Mouse (Mus musculus) urinary bladder, adult 18-20 months (tissue): ENCODE measurements at regions not wholly inside any gene's neighbourhood (a gene's known extent, or its start where the extent isn't known, plus 50 kb on each side); places are given as distances from the start of the nearest gene placed in this dataset.
"Not testable (repeated sequence)": the region's sequence is repeated elsewhere in the genome, so short reads cannot be mapped to it uniquely, and the experiment has no call there.

ENCODE experiments used
- DNase-seq, 2 experiments: peaks; one replicate each; pipeline ENCODE4 v3.0.0; 2022; ENCODE audit warnings: low spot score in 2 of 2, mixed read lengths in 2 of 2

DNA sequence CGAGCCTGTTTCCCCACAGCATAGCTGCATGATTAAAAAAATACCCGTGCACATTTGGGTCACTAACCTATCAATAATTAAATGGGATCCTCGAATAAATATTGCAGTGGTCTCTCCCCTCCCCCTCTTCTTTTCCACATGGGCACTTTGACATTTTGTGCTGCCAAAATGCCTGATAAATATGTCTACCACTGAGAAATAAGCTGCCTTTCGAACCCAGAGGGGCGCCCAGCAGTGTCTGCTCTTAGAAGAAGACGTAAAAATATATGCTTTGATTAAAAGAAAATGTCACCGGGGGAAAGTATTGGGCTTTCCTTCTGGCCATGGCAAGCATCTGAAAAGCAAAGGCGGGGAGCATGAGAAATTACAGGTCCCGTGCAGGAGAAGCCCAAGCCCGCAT is 152.6 kb upstream of the Frmd4a start:
- DNase-seq = no peak

DNA sequence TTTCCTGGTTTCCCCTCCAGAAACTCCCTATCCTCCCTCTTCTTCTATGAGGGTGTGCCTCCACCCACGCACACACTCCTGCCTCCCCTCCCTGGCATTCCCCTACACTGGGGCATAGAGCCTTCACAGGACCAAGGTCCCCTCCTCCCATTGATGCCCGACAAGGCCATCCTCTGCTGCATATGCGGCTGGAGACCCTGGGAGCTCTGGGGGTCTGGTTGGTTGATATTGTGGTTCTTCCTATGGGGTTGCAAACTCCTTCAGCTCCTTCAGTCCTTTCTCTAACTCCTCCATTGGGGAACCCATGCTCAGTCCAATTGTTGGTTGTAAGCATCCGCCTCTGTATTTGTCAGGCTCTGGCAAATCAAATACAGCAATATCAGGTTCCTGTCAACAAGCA is 150.8 kb upstream of the Frmd4a start:
- not testable (repeated sequence) for DNase-seq

DNA sequence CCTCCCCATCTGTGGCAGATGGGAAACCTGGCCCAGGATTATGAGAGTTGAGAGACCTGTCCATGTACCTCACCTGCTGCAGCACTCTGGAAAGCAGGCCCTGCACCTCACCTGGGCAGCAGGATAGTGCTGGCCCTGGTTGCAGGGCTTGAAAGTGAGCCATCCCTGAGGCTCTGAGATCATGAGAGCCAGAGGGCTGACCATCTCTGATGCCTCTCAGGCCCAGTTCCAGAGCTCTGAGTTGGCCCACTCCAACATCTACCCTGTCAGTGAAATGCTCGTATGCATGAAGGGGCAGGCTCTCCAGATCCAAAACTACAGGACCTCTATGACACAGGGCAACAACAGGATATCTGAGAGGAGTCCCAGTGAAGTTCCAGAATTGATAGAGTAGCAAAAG is 147.8 kb upstream of the Frmd4a start:
- DNase-seq = no peak

DNA sequence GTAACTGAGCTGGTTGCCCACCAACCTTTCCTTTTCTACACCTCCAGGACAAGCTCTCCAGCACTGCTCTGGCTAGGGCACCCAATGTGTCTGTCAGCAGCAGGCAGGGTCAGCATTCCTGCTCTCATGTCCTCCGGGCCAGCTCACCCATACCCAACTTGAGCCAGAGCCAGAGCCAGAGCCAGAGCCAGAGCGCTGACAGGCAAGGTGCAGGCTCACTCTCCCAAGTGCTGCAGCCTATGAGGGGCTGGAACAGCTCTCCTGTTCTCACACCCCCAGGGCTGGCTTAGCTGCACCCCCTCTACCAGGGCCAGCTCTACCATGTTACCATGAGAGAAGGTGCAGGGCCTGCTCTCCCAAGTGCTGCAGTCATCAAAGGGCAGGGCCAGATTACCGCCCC is 145.8 kb upstream of the Frmd4a start:
- no peak for DNase-seq

DNA sequence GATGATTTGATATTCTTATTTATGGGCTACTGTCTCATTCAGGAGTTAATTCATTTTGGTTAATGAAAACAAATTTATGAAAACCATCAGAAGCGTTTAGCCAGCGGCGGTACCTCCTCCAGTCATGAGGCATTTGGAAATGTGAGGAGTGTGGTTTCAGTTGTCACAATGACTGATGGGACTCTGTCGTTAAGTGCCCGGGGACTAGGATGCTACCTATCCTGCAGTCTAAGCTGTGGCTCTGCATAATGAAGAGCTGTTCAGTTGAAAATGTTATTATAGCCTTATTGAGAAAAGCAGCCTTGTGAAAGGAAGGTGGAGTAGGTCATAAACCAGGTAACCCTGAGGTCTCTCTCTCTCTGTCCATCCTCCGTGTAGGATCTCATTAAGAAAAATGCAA is 130.5 kb upstream of the Frmd4a start:
- no peak for DNase-seq

DNA sequence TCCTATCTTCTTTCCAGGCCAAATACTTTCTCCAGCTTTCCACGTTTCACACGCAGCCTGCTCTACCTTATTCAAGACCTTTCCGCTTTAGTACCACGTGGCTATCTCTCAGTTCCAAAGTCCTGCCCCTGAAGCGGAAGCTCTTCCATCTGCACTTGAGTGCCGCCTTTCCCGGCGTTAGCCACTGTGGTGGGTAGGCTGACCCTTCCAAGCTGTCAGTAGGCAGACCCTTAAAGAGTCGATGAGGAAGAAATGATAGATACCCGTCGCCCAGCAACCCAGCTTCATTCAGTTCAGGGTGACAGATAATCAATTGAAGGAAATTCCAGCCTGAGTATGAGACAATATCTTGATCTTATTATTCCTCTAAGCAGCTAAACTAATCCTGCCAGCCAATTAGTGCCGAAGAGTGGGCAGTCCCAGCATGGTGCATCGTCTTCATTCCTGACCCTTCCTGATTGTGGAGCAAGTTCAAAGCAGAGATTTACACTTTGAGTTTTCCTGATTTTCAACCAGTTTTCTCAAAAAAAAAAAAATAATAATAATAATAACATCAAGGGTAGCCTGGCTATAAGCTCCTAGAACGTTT is 129.6 kb upstream of the Frmd4a start:
- no peak for DNase-seq

DNA sequence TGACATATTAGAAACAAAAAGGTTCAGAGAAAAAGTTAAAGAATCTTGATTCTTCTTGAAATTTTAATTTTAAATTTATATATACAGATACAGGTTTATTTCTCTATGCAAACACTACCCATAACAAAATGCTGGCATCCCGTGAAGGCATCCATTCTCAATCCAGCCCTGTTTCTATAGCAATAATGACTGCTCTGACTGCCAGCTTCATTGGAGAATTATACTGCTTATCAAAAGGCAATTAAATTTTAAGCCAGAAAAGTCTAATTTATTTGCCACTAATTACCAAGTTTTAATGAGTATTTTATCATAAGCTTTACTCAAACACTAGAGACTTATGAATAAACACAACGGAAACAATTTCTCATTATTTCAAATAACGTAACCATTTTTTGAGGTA is 128.1 kb upstream of the Frmd4a start:
- DNase-seq = no peak

DNA sequence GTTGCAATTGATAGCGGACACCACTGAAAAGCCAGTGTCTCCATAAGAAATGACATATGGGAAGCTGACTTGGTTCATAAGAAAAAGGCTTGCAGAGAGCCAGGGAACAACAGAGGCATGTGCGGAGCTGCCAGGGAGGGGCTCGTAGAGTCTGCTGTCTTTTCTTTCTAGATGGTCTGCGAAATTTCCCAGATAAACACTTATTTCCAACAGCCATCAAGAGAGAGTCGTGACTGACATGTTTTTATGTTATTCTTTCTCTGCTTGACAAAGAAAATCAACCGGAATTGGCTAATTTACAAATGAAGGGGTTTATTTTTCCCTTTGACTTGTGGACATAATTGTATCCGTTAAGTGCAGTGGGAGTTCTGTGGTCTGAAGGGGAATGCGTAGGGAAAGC is 127.1 kb upstream of the Frmd4a start:
- DNase-seq = no peak

DNA sequence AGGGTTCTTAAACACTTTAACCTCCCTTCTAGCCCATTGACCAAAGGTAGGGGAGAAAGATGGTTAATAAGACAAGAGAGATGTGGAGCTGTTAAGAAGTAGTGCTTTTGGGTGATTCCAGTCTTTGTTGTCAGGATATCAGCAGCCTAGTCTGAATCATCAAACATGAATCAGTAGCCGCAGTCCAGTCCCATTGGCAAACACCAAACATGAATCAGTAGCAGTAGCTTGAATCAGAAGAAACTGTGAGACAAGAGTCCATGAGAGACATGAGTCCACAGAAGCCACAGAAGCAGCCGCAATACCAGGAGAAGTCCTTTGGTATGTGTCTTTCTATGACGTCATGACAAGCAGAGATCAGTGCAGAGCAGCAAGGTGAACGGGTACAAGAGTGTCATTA is 110.5 kb upstream of the Frmd4a start:
- DNase-seq = no peak

DNA sequence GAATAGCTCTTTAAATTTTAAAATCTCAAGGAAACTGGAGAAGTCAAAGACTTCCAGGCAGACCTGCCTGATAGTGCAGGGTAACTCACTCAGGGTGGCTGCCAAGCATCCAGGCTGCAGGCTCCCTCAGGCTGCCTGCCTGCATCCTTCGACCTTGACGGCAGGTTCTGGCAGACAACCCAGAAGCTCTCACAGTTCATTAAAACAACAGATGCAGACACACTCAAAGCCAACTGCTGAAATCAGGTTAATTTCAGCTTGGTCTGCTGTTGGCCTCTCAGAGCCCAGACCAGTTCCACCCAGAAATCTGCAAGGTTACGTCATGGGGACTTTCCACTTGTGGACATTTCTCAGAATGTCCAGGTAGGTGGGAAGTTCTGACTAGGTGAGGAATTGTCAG is 109.3 kb upstream of the Frmd4a start:
- DNase-seq = no peak

DNA sequence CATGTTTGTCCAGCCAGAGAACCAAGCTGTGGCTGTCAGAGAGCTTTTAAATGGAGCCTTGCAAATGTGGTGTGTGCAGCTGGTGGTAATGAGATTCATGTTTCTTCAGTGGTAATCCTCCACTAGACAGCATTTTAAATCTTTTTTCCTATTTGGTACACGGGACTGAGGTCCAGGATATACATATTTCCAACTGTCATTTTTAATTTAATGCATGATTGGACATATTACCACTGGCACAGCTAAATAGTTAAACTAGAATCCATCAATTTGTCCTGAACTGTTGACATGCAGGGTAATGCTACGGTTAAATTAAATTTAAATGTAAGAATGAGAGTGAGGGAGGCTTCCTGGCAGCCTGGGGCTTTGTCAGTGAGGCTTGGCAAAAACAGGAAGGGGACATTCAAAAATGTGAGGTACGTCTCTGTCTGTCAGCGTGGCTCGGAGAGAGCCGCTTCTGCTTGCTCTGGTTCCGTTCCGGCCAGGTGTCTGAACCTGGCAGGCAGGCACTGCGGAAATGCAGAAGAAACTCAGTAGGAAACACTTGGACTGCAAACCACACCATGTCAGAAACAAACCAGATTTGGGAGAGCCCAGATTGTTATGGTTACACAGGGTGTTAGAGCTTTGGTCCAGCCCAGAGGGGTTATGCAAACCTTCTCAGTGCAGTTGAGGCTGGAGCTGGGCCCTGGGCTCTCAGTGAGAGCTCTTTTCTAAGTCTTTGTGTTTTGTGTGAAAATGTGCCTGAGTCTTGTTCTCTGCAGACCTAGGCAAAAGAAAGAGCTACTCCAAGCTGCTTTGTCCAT is 107.2 kb upstream of the Frmd4a start:
- no peak for DNase-seq

DNA sequence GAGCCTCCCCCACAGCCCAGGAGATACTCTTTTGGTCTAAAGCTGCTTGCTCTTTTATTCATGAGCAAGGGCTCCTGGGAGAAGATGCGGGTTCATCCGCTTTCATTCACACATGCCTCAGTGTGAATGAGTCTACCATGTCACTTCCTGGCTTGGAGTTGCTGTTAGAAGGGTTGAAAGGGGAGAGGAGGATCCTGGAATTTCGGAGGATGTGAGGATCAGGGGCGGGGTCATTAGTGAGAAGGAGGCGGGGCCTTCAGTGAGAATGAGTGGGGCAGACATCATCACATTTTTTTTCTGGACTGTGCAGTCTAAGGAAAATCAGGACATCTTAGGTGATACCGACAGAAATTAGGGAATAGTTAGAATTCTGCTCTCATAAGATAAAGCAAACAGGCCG is 102.4 kb upstream of the Frmd4a start:
- no peak for DNase-seq

DNA sequence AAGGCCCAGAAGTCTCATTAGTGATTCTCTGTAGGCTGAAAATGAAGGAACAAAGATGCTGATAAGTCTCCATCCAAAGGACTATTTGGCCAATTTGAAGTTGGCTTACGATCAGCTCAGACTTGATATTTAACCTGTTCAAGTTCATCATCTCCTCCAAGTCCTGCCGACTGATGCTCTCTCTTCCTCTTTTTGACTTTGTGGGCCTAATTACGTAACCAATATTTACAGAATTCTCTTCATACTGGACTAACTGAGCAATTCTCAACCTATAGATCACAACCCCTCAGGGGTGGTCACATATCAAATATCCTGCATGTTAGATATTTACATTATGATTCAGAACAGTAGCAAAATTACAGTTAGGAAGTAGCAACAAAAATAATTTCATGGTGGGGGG is 101.2 kb upstream of the Frmd4a start:
- no peak for DNase-seq

DNA sequence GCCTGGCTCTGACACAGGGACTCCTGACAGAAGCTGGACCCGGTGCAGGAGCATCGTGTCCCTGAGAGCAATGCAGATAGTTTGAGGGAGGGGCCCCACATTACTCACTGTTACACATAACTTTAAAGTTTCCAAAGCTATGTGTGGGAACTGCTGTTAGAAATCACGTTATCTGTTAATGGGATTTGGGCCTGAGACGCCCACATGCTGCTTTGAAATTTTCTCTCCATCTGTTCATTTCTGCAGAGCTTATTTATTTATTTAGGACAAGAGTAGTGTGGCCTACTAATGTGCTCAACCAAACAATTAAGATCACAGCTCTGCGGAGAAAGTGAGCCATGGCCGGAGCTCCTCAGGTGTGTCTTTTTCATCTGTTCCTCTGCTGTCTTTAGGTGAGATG is 99.4 kb upstream of the Frmd4a start:
- no peak for DNase-seq

DNA sequence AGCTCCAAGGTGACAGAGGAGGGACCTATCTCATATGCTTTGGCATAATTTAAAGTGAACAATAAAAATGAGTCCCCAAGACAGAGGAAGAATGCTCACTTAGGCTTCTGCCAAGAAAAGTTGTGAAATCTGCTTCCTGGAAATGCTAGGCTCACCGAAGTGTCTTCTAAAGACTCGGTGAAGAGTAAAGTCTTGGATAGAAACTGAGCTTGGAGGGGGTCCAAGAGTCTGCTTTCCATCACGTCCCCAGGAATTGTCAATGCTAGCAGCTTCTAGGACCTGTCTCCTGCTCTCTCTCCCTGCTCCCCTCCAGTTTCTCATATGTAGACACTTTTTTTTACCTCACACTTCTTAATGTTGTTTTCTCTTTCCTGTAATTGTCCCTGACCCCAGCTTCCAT is 97.6 kb upstream of the Frmd4a start:
- DNase-seq = no peak

DNA sequence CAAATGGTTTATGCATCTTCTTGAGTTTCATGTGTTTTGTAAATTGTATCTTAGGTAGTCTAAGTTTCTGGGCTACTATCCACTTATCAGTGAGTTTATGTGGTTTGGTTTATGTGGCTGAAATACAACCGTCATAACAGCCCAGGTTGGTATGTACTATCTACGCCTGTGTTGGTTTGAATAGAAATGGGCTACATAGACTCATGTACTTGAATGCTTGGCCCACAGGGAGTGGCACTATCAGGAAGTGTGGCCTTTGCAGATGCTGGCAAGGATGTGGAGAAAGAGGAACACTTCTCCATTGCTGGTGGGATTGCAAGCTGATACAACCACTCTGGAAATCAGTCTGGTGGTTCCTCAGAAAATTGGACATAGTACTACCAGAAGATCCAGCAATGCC is 96.4 kb upstream of the Frmd4a start:
- DNase-seq = not testable (repeated sequence)

DNA sequence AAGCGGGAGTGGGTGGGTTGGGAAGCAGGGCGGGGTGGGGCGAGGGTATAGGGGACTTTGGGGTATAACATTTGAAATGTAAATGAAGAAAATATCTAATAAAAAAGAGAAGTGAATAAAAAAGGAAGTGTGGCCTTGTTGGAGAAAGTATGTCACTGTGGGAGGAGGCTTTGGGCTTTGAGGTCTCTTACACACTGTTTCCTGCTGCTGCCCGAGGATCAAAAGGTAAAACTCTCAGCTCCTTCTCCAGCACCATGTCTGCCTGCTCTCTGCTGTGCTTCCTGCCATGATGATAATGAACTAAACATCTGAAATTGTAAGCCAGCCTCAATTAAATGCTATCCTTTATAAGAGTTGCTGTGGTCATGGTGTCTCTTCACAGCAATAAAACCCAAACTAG is 94.8 kb upstream of the Frmd4a start:
- DNase-seq = no peak

DNA sequence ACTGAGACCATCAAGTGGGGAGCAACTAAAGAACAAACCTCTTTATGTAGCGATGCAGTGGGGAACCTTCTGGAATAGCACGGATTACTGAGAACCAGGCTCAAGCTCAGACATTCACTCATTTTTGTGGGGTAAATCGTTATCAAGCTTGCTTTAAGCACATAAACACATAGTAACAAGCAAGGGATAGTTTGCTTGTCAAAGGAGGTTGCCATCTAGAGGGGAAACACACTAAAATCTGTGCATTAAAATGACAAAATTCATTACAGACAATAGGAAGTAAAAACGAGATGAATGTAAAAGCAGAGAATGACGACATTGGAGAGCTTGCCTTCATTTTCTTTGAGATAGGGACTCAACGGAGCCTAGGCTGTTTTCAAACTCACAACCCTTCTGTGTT is 92.8 kb upstream of the Frmd4a start:
- no peak for DNase-seq

DNA sequence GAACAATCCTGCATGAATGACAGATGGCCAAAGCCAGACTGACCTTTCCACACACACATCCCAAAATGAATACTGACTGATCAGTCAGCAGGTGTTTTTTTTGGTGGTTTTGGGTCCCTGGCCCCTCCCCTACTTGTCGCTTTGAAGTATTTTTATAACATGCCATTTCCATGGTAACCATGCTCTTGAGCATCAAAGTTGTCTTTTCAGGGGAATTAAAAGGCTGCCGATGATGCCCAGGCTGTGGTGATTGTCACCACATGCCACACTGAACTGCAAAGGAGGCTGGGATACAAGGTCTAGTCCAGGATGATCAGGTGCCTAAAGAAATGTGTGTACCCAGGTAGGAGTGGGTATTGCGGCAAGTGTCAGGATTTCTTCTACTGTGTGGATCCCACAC is 92.3 kb upstream of the Frmd4a start:
- DNase-seq = no peak

DNA sequence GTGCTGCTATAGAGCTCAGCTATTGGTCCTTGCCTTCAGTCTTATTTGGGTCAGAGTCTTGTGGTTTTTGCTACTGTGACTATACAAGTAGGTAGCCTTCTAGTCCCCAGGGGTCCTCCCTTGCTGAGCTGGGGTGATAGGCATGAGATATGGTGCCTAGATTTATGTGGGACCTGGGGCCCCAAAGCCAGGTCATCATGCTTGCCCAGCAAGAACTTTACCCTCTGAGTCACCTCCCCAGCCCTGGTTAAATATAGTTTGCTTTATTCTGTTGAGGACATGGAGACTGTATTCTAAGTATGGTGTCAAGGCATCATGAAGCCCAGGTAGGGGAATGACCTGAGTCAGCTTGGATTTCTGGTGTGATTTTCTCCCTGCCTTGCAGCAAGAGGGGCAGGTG is 91.4 kb upstream of the Frmd4a start:
- no peak for DNase-seq

DNA sequence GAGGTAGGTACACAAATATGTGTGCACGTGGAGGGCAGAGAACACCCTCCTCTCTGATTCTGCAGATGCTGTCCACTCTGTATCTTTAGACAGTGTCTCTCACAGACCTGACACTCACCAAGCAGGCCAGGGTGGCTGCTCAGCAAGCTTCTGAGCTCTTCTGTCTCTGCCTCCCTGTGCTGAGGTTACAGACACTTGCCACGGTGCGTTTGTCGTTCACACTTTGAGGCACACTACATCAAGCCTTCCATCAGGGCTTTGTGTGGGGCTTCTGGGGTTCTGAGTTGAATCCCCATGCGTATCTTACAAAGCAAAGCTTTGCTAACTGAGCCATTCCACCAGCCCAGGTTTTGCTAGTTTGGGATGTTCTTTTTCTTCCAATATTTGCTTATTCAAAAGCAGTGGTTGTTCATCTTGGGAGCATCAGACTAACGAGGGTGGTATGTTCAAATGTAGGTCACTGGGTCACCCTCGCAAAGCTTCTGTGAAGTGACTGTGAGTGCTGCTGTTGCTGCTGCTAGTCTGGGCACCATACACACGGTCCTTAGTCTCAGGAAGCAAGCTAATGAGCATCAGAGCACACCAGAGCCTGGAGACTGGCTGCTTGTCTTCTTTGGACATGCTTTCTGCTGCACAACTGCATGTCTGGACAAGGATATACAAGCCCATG is 90.2 kb upstream of the Frmd4a start:
- no peak for DNase-seq

DNA sequence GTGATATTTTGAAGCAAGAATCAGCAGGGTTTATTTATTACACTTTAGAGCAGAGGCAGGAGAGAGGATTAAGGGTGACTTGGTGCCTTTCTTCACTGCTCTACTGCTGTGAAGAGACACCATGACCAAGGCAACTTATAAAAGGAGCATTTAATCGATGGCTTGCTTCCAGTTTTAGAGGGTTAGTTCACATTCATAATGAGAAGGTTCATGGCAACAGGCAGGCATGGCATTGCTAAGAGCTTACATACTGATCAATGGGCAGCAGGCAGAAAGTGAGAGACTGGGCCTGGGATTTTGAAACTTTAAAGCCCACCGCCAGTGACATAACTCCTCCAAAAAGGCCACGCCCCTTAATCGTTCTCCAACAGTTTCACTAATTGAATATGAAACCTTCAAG is 89.7 kb upstream of the Frmd4a start:
- DNase-seq = no peak

DNA sequence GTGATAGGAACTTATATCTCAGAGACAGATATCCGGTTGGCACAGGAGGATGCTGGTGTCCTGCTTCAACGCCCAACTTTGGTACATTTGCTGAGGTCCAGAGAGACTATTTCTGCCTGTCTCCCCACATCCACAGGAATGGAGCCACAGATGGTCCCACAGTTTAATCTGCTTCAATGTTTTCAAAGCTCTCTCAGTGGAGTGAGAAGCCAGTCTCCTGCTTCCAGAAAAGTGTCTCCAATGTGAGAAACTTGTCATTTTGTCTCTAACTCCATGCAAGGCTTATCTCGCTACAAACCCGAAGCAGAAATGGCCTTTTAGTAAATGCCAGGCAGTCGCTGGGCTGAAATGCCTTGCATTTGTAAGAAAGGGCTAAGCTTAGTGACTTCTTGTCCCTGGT is 86.9 kb upstream of the Frmd4a start:
- DNase-seq = no peak
